Mouse (Mus musculus) thymus, adult 2 months (tissue): ENCODE results near the gene Zswim4.

ENCODE experiments used
- CTCF ChIP-seq: fragments of 200-500 bp; IDR thresholded peaks from 2 replicates; pipeline ENCODE4 v1.5.1; 2012; ENCODE audit warnings: mild to moderate bottlenecking, control low read depth, low read length, moderate library complexity, borderline replicate concordance; ENCODE audit not compliant: control insufficient read depth, poor library complexity, insufficient read depth; ENCODE audit errors: extremely low read depth
- POLR2A ChIP-seq: fragments of 200-500 bp; IDR thresholded peaks from 2 replicates; pipeline ENCODE4 v1.6.1; 2012; ENCODE audit warnings: mild to moderate bottlenecking, low read length, control low read depth, moderate library complexity; ENCODE audit not compliant: control insufficient read depth, poor library complexity, insufficient read depth; ENCODE audit errors: extremely low read depth

- no peak for TF ChIP-seq CTCF
- 0 out of 2 replicates have a peak, but pooled peaks have one; percentile 25 for TF ChIP-seq POLR2A
These were observed 53.4 kb downstream of the Zswim4 start for GRCm38 (mm10) chr8:84183261-84184084.
